Mouse (Mus musculus): ENCODE measurements around the gene Hspb1.

GRCm38 (mm10) chr5:135916051-135916565, 28.4 kb downstream of the Hspb1 start:
- TF ChIP-seq CTCF (IDR thresholded peaks at IDR 0.05) (no peak), POLR2A (IDR thresholded peaks at IDR 0.05; ENCODE audit: insufficient read depth, low read depth, low read length) (no peak), EP300 (IDR thresholded peaks at IDR 0.05; ENCODE audit: insufficient read depth, low read depth, low read length) (no peak)
